Mouse (Mus musculus) bone marrow, adult 2 months (tissue): Measurements from ENCODE around the gene Map3k6.

Source experiments
- CTCF ChIP-seq: fragments of 200-500 bp; IDR thresholded peaks from 2 replicates; pipeline ENCODE4 v1.5.1; 2011; ENCODE audit warnings: low read length, control low read depth; ENCODE audit not compliant: control insufficient read depth, insufficient read depth
- POLR2A ChIP-seq: fragments of 200-500 bp; IDR thresholded peaks from 2 replicates; pipeline ENCODE4 v1.6.1; 2011; ENCODE audit warnings: low read depth, mild to moderate bottlenecking, control low read depth, low read length, borderline replicate concordance; ENCODE audit not compliant: control insufficient read depth

GRCm38 (mm10) chr4:133265297-133265696 lies 24.7 kb downstream of the Map3k6 start:
- TF ChIP-seq CTCF (no peak), POLR2A (no peak)
